In the genomic region with DNA sequence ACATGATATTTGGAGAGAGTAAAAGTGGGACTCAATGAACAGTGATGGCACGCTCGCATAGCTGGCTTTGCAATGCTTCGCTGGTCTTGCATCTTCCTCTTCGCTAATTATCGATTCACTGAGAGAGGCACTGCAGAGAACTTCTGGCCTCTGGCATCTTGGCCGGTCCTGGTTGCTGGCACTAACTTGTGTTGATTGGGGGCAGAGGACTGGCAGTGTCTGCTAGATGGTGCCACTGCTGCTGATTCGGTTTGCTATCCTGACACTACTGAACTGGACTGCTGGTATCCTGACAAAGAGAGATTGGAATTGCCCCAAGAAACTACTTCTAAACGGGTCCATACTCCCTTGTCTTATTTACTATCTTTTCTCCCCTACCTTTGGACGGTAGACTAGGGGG, we compare ENCODE assay signal across 17 mouse cellular contexts.
"Had no signal": no experiment of that assay in that cellular context is flagged by ENCODE, and none has a peak within 500 bp of the region (broad histone marks: within the 10 kb centered on the region; RNA-seq: fewer than 3 reads in every experiment).

No protein-coding gene starts in this region.

- H3K36me3 ChIP-seq: lung, embryonic 15.5 days; midbrain, embryonic 13.5 days; midbrain, embryonic 15.5 days; neural tube, embryonic 12.5 days; stomach, embryonic 15.5 days had no signal

- H3K4me3 ChIP-seq: lung, embryonic 15.5 days; megakaryocyte, embryonic 14.5 days; midbrain, embryonic 13.5 days; midbrain, embryonic 15.5 days; neural tube, embryonic 12.5 days; stomach, embryonic 15.5 days had no signal

- H3K27ac ChIP-seq: lung, embryonic 15.5 days; macrophage; midbrain, embryonic 13.5 days; midbrain, embryonic 15.5 days; neural tube, embryonic 12.5 days; stomach, embryonic 15.5 days; stomach, postnatal 0 days had no signal

- H3K27me3 ChIP-seq: lung, embryonic 15.5 days; midbrain, embryonic 13.5 days; midbrain, embryonic 15.5 days; neural tube, embryonic 12.5 days; stomach, embryonic 15.5 days had no signal

- ATAC-seq: lung, postnatal 0 days; midbrain, embryonic 13.5 days; midbrain, embryonic 15.5 days had no signal

- H3K9ac ChIP-seq: lung, embryonic 15.5 days; midbrain, embryonic 13.5 days; midbrain, embryonic 15.5 days; neural tube, embryonic 12.5 days; stomach, embryonic 15.5 days had no signal

- H3K4me1 ChIP-seq: lung, embryonic 15.5 days; midbrain, embryonic 15.5 days; stomach, embryonic 15.5 days had no signal

- H3K4me2 ChIP-seq: lung, embryonic 15.5 days; midbrain, embryonic 11.5 days; midbrain, embryonic 13.5 days; midbrain, embryonic 15.5 days; neural tube, embryonic 12.5 days; stomach, embryonic 15.5 days had no signal

- H3K9me3 ChIP-seq: lung, embryonic 15.5 days; megakaryocyte, embryonic 14.5 days; midbrain, embryonic 13.5 days; midbrain, embryonic 15.5 days; neural tube, embryonic 12.5 days; stomach, embryonic 15.5 days had no signal

- DNase-seq: lung, adult 2 months; lung, postnatal 14 days; lung, postnatal 36 days; right cerebral cortex, postnatal 14 days; thymus, adult 2 months; thymus, postnatal 25 days; thymus, postnatal 4 days had no signal
